Mouse (Mus musculus): ENCODE measurements around the gene Scn3b. TPM values are rescaled to one million over a fixed set of nuclear protein-coding genes. Genes with fewer than 3 reads are reported as not detected.
A peak's percentile ranks its signal among the peaks of the same experiment; 100 is the strongest.

Scn3b gene
- polyA plus RNA-seq, 1 experiment from 2014 or later, result 101 TPM

- peaks cover 33% of the 10 kb centered on the region for H3K4me1 ChIP-seq (replicated peaks)
- peak overlapping the region; percentile 42 for H3K4me3 ChIP-seq
- H3K9me3 ChIP-seq, result no peaks in the 10 kb centered on the region
- peak overlapping the region; percentile 94 for H3K27ac ChIP-seq
- no peaks in the 10 kb centered on the region for H3K36me3 ChIP-seq
- 0 out of 2 replicates have a peak, but pooled peaks cover 5% of the 10 kb centered on the region for H3K27me3 ChIP-seq
- peak overlapping the region; percentile 75 for H3K9ac ChIP-seq
- ATAC-seq (ENCODE audit: low FRiP score), result peak; percentile 77
- peak overlapping the region; percentile 60 for H3K4me2 ChIP-seq
- WGBS, result 49% methylated on average over 13 of the region's 13 CpGs
These were observed 26.8 kb upstream of the Scn3b start for GRCm38 (mm10) chr9:40241951-40242888.

DNA sequence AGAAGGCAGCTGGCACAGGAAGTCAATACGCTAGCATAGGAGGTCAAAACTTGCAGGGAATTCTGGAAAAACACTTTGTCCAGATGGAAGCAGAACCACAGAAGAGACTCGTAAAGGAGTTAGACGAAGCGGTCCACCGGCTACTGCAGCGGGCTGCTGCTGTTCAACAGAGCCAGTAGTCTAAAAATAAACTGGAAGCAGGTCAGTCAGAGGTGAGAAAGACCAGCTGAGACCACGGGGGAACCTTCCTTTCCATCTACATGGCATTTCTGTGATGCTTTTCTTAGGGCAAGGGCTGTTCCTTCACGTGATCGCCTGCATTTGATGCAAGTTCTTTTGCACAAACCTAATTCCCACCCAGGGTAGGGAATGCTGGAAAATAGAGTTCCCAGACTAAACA, 23.6 kb upstream of the Scn3b start:
- Histone ChIP-seq H3K4me3 (no peak overlapping the region), H3K4me2 (no peak overlapping the region), H3K4me1 (replicated peaks) (peaks cover 33% of the 10 kb centered on the region), H3K36me3 (no peaks in the 10 kb centered on the region), H3K9ac (no peak overlapping the region), H3K27me3 (no peaks in the 10 kb centered on the region), H3K27ac (peak overlapping the region; percentile 58), H3K9me3 (peaks cover 4% of the 10 kb centered on the region; the same call in 1 of the 2 replicates)
- ATAC-seq (ENCODE audit: low FRiP score), result no peak
- WGBS, result 70% methylated on average over 9 of the region's 9 CpGs

DNA sequence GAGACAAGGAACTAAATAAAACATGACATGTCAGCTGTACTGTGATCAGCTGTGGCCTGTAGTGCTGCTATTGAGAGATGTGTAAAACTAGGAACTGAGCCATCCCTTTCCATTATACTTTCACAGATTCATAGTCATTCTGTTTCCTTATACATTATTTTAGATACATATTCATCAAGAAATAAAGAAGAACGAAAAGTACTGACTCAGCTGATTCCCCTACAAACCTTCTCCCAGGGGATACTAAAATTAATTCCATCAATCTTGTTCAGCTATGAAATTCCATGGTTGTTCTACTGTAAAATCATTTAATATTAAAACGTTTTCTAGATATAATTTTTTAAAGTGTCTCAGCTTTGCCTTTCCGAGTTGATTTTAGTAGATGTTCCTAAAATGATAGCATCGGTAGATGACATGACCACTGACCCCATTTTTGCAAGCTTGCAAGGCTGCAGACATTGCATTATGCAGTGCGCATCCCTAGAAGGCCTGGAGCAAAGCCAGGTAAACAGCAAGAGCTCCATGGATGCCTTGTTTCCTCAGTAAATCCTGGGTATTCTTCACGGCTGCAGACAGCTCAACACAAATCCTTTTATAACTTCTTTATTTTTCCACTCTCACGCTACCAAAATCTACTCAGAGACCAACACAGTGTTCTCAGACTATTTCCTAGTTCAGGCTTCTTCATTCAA, 22.9 kb upstream of the Scn3b start:
- peaks cover 27% of the 10 kb centered on the region for H3K4me1 ChIP-seq (replicated peaks)
- H3K27me3 ChIP-seq, result no peaks in the 10 kb centered on the region
- H3K9ac ChIP-seq, result no peak overlapping the region
- peak overlapping the region; percentile 58 for H3K27ac ChIP-seq
- ATAC-seq (ENCODE audit: low FRiP score), result no peak
- H3K36me3 ChIP-seq, result no peaks in the 10 kb centered on the region
- H3K4me2 ChIP-seq, result no peak overlapping the region
- H3K4me3 ChIP-seq, result no peak overlapping the region
- H3K9me3 ChIP-seq, result peaks cover 4% of the 10 kb centered on the region; the same call in 1 of the 2 replicates
- 64% methylated on average over 7 of the region's 7 CpGs for WGBS

GRCm38 (mm10) chr9:40246702-40247101, 22.3 kb upstream of the Scn3b start:
- no peak overlapping the region for H3K4me2 ChIP-seq
- H3K27me3 ChIP-seq, result no peaks in the 10 kb centered on the region
- H3K36me3 ChIP-seq, result no peaks in the 10 kb centered on the region
- ATAC-seq (ENCODE audit: low FRiP score), result no peak
- H3K27ac ChIP-seq, result peak overlapping the region; percentile 41; the same call in 1 of the 2 replicates
- H3K9ac ChIP-seq, result no peak overlapping the region
- 64% methylated on average over 6 of the region's 6 CpGs for WGBS
- no peak overlapping the region for H3K4me3 ChIP-seq
- peaks cover 4% of the 10 kb centered on the region; the same call in 1 of the 2 replicates for H3K9me3 ChIP-seq
- H3K4me1 ChIP-seq (replicated peaks), result peaks cover 21% of the 10 kb centered on the region

- Histone ChIP-seq H3K27me3 (no peaks in the 10 kb centered on the region), H3K4me1 (replicated peaks) (peaks cover 12% of the 10 kb centered on the region; the same call in 1 of the 2 replicates), H3K27ac (no peak overlapping the region), H3K9ac (no peak overlapping the region), H3K9me3 (peaks cover 4% of the 10 kb centered on the region; the same call in 1 of the 2 replicates), H3K4me2 (no peak overlapping the region), H3K4me3 (no peak overlapping the region), H3K36me3 (no peaks in the 10 kb centered on the region)
- WGBS, result 88% methylated on average over 1 of the region's 1 CpGs
- ATAC-seq (ENCODE audit: low FRiP score), result no peak
These were observed 19.9 kb upstream of the Scn3b start for GRCm38 (mm10) chr9:40249106-40249505.

DNA sequence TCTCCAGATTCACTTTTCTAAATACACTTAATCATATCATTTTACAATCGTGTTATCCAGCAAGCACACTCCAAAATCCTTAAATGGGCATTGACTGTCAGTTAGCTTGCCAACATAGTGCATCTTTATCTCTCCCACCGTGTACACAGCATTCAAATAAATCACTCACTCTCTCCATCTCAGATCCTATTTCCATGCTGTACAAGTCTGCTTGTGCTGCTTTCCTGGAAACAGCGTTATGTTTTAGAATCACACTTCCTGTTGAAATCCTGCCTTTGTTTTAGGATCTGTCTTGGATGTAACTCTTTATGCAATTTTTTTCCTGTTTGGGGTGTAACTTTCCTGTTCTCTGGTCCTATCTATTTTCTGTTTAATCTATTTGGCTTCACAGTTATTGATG, 16.6 kb upstream of the Scn3b start:
- H3K36me3 ChIP-seq, result no peaks in the 10 kb centered on the region
- WGBS, result 74% methylated on average over 3 of the region's 3 CpGs
- H3K4me2 ChIP-seq, result no peak overlapping the region
- H3K4me3 ChIP-seq, result no peak overlapping the region
- no peaks in the 10 kb centered on the region for H3K4me1 ChIP-seq (replicated peaks)
- ATAC-seq (ENCODE audit: low FRiP score), result no peak
- H3K9ac ChIP-seq, result no peak overlapping the region
- H3K27me3 ChIP-seq, result no peaks in the 10 kb centered on the region
- H3K27ac ChIP-seq, result no peak overlapping the region
- peaks cover 4% of the 10 kb centered on the region; the same call in 1 of the 2 replicates for H3K9me3 ChIP-seq

- no peak overlapping the region for H3K4me2 ChIP-seq
These were observed 5.1 kb upstream of the Scn3b start for GRCm38 (mm10) chr9:40263874-40264273.

GRCm38 (mm10) chr9:40268040-40268747, 823 bp upstream of the Scn3b start:
- Histone ChIP-seq H3K4me2 (peak overlapping the region; percentile 68), H3K4me1 (replicated peaks) (peaks cover 43% of the 10 kb centered on the region), H3K27ac (peak overlapping the region; percentile 88), H3K36me3 (no peaks in the 10 kb centered on the region), H3K9ac (peak overlapping the region; percentile 85), H3K4me3 (peak overlapping the region; percentile 68), H3K27me3 (no peaks in the 10 kb centered on the region), H3K9me3 (no peaks in the 10 kb centered on the region)
- ATAC-seq (ENCODE audit: low FRiP score), result no peak
- 17% methylated on average over 21 of the region's 21 CpGs for WGBS

More at GRCm38 (mm10) chr9:40263874-40264273, 5.1 kb upstream of the Scn3b start:
- Histone ChIP-seq H3K4me3 (no peak overlapping the region), H3K4me1 (replicated peaks) (peaks cover 14% of the 10 kb centered on the region), H3K27ac (no peak overlapping the region), H3K36me3 (no peaks in the 10 kb centered on the region), H3K9ac (no peak overlapping the region), H3K27me3 (no peaks in the 10 kb centered on the region), H3K9me3 (no peaks in the 10 kb centered on the region)
- no peak for ATAC-seq (ENCODE audit: low FRiP score)
- WGBS, result 74% methylated on average over 6 of the region's 6 CpGs

- peak overlapping the region; percentile 68 for H3K4me2 ChIP-seq
- peak overlapping the region; percentile 88 for H3K27ac ChIP-seq
- no peaks in the 10 kb centered on the region for H3K9me3 ChIP-seq
- H3K27me3 ChIP-seq, result no peaks in the 10 kb centered on the region
- ATAC-seq (ENCODE audit: low FRiP score), result no peak
- H3K9ac ChIP-seq, result peak overlapping the region; percentile 85
- 7% methylated on average over 4 of the region's 4 CpGs for WGBS
- no peaks in the 10 kb centered on the region for H3K36me3 ChIP-seq
- peak overlapping the region; percentile 68 for H3K4me3 ChIP-seq
- peaks cover 49% of the 10 kb centered on the region for H3K4me1 ChIP-seq (replicated peaks)
These were observed 292 bp upstream of the Scn3b start for GRCm38 (mm10) chr9:40268748-40269102.

GRCm38 (mm10) chr9:40269880-40270279, 863 bp downstream of the Scn3b start:
- Histone ChIP-seq H3K9ac (peak overlapping the region; percentile 85), H3K9me3 (no peaks in the 10 kb centered on the region), H3K4me3 (peak overlapping the region; percentile 68), H3K27me3 (no peaks in the 10 kb centered on the region), H3K27ac (peak overlapping the region; percentile 88), H3K4me2 (peak overlapping the region; percentile 68), H3K36me3 (no peaks in the 10 kb centered on the region), H3K4me1 (replicated peaks) (peaks cover 51% of the 10 kb centered on the region)
- WGBS, result 21% methylated on average over 8 of the region's 8 CpGs
- ATAC-seq (ENCODE audit: low FRiP score), result peak; percentile 3; the same call in 1 of the 2 replicates

DNA sequence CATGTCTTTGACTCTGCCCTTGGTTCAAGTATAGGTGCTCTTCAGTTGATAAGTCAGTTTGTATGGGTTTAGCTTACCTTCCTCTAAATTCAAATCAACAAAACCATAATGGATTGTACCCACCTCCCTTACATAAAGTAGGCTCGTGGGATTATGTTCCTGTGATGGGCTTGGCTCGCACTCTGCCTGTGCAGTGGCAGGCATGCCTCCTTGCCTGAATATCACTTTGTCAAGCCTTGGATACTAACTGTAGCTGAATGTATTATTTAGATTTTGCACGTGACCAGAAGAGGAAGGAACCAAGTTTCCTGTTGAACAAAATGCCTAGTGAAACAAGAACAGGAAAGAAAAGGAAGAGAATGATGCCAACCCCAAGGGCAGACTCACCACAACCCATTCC, 2.1 kb downstream of the Scn3b start:
- 56% methylated on average over 3 of the region's 3 CpGs for WGBS
- Histone ChIP-seq H3K27me3 (no peaks in the 10 kb centered on the region), H3K4me2 (peak overlapping the region; percentile 68), H3K4me3 (peak overlapping the region; percentile 68), H3K9me3 (no peaks in the 10 kb centered on the region), H3K4me1 (replicated peaks) (peaks cover 51% of the 10 kb centered on the region), H3K27ac (no peak overlapping the region), H3K9ac (peak overlapping the region; percentile 85), H3K36me3 (0 out of 2 replicates have a peak, but pooled peaks cover 4% of the 10 kb centered on the region)
- ATAC-seq (ENCODE audit: low FRiP score), result no peak

GRCm38 (mm10) chr9:40272822-40273221, 3.8 kb downstream of the Scn3b start:
- H3K4me2 ChIP-seq, result peak overlapping the region; percentile 68
- H3K9ac ChIP-seq, result 0 out of 2 replicates have a peak overlapping the region, but pooled peaks have one; percentile 5
- no peak for ATAC-seq (ENCODE audit: low FRiP score)
- no peaks in the 10 kb centered on the region for H3K9me3 ChIP-seq
- 79% methylated on average over 7 of the region's 7 CpGs for WGBS
- peaks cover 47% of the 10 kb centered on the region for H3K4me1 ChIP-seq (replicated peaks)
- H3K4me3 ChIP-seq, result peak overlapping the region; percentile 68; the same call in 1 of the 2 replicates
- peaks cover 19% of the 10 kb centered on the region for H3K36me3 ChIP-seq
- H3K27me3 ChIP-seq, result no peaks in the 10 kb centered on the region
- H3K27ac ChIP-seq, result no peak overlapping the region
